Mouse (Mus musculus) midbrain, embryonic 16.5 days (tissue): ENCODE results near the gene Gm21985. TPM values are rescaled to one million over a fixed set of nuclear protein-coding genes. Genes with fewer than 3 reads are reported as not detected.

Experiments used
- ATAC-seq: fragments of 200-750 bp; cut with Nextera tagmentation; 2 replicates; pipeline ENCODE4 v1.8.0; 2017; ENCODE audit warnings: moderate TSS enrichment
- H3K27ac ChIP-seq: fragments of 300-500 bp; sonication (generic); 2 replicates; pipeline ENCODE4 v1.5.1; 2014; ENCODE audit warnings: mild to moderate bottlenecking, low read length, mixed read lengths
- H3K27me3 ChIP-seq: fragments of 300-500 bp; sonication (generic); 2 replicates; pipeline ENCODE4 v1.6.1; 2014; ENCODE audit warnings: low read depth, low read length, mixed read lengths; ENCODE audit not compliant: control insufficient read depth, insufficient read depth
- H3K36me3 ChIP-seq: fragments of 300-500 bp; sonication (generic); 2 replicates; pipeline ENCODE4 v1.6.1; 2014; ENCODE audit warnings: mild to moderate bottlenecking, low read length, moderate library complexity, mixed read lengths; ENCODE audit not compliant: control insufficient read depth, insufficient read depth
- H3K4me1 ChIP-seq: fragments of 300-500 bp; sonication (generic); 2 replicates; pipeline ENCODE4 v1.6.1; 2014; ENCODE audit warnings: mild to moderate bottlenecking, low read length, mixed read lengths; ENCODE audit not compliant: control insufficient read depth, insufficient read depth
- H3K4me2 ChIP-seq: fragments of 300-500 bp; sonication (generic); 2 replicates; pipeline ENCODE4 v1.6.1; 2014; ENCODE audit warnings: mild to moderate bottlenecking, low read length, mixed read lengths
- H3K4me3 ChIP-seq: fragments of 300-500 bp; sonication (generic); 2 replicates; pipeline ENCODE4 v1.5.1; 2014; ENCODE audit warnings: low read depth, mild to moderate bottlenecking, low read length, moderate library complexity, mixed read lengths
- H3K9ac ChIP-seq: fragments of 300-500 bp; sonication (generic); 2 replicates; pipeline ENCODE4 v1.6.1; 2014; ENCODE audit warnings: low read depth, low read length, mixed read lengths
- H3K9me3 ChIP-seq: fragments of 300-500 bp; sonication (generic); replicated peaks from 2 replicates; pipeline ENCODE4 v1.6.1; 2014; ENCODE audit warnings: mild to moderate bottlenecking, low read length, mixed read lengths; ENCODE audit not compliant: control insufficient read depth, poor library complexity, severe bottlenecking
- WGBS: fragments of 180-500 bp; shearing (Covaris S2); extraction: QIAGEN DNeasy Blood & Tissue Kit; methylation state at CpG from one replicate; pipeline ENCODE4 v1.1.7; 2014; 5-methylcytosine and 5-hydroxymethylcytosine counted together
- polyA plus RNA-seq: library from polyadenylated mRNA; unstranded; fragments of >200 nt; fragmentation: Nextera tagmentation; extraction: Ambion mirVana; gene quantifications from 2 replicates; pipeline ENCODE4 v1.2.1, GENCODE M21; 2015

Gm21985 gene
- polyA plus RNA-seq, 1 experiment from 2014 or later = 0.08 TPM

DNA sequence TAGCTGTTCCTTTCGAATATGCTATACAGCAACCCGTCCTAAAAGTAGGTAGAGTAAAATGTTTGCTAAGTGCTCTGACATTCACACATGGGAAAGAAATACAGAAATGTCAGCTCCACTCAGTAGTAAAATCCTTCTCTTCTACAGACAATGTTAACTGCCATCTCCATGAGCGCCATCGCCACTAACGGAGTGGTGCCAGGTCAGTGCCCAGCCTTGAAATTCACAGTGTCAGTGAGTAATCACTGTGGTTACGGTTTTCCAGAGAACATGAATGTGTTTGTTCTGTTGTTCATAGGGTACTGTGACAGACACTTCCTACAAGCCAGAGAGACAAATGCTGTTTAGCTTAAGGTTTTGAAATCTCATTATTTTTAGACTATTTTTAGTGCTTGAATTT lies 71.1 kb downstream of the Gm21985 start:
- H3K4me3 ChIP-seq = no peak overlapping the region
- WGBS = 93% methylated on average over 6 of the region's 6 CpGs
- no peaks in the 10 kb centered on the region for H3K4me1 ChIP-seq
- no peak overlapping the region for H3K27ac ChIP-seq
- H3K9me3 ChIP-seq = no peaks in the 10 kb centered on the region
- no peak for ATAC-seq
- no peak overlapping the region for H3K4me2 ChIP-seq
- H3K9ac ChIP-seq = no peak overlapping the region
- H3K27me3 ChIP-seq = no peaks in the 10 kb centered on the region
- peaks cover 28% of the 10 kb centered on the region for H3K36me3 ChIP-seq

DNA sequence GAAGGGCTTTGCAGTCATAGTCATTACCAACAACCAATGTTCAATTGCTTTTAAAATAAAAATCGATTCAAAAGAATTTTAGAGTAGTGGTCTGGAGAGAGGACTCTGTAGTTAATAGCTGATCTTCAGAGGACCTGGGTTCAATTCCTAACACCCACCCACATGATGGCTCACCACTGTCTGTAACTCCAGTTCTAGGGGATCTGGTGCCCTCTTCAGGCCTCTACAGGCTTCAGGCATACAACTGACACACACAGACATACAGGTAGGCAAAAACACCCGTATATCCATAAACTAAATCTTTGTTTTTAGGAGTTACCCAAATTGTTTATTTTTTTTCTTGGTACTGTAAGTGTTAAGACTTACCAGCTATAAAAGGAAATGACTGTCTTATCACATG lies 73.6 kb downstream of the Gm21985 start:
- Histone ChIP-seq H3K36me3 (peaks cover 34% of the 10 kb centered on the region), H3K27me3 (no peaks in the 10 kb centered on the region), H3K27ac (no peak overlapping the region), H3K4me2 (no peak overlapping the region), H3K4me1 (no peaks in the 10 kb centered on the region), H3K9me3 (no peaks in the 10 kb centered on the region), H3K4me3 (no peak overlapping the region), H3K9ac (no peak overlapping the region)
- ATAC-seq = no peak
- WGBS = 85% methylated on average over 2 of the region's 2 CpGs

DNA sequence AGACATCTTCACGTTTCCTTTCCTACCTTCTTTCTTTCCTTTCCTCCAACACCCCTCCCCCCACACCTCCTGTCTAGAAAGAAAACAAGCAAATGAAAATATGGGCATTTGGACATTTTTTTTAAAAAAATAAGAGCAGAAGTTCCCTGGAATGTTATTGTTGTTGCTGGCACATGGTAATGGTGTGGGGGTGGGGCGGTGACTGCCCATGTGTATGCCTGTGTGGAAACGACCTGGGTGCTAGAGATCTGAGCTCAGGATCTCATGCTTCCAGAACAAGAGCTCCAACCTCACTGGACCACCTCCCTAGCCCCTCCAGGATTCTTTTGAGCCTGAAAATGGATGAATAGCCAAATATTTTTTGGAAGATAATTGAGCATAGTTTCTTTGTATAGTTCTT lies 75.0 kb downstream of the Gm21985 start:
- Histone ChIP-seq H3K4me1 (no peaks in the 10 kb centered on the region), H3K9ac (no peak overlapping the region), H3K4me3 (no peak overlapping the region), H3K27me3 (no peaks in the 10 kb centered on the region), H3K4me2 (no peak overlapping the region), H3K36me3 (peaks cover 28% of the 10 kb centered on the region), H3K9me3 (no peaks in the 10 kb centered on the region), H3K27ac (no peak overlapping the region)
- WGBS = 76% methylated on average over 3 of the region's 3 CpGs
- ATAC-seq = no peak

DNA sequence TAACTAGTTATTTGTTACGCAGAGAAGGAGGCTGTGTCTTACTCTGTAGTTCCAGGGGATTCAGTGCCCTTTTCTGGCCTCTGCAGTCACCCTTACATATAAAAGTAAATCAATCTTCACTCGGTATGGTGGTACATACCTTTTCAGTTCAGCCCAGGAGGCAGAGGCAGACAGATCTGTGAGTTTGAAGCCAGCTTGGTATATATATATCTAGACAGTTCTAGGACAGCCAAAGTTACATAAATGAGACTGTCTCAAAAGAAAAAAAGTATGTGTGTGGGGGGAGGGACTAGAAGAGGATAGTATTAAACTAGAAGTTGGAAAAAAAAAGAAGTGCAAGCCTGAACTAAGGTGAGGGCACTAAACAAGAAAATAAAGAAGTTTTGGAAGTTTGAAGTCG lies 82.1 kb downstream of the Gm21985 start:
- H3K36me3 ChIP-seq = peaks cover 20% of the 10 kb centered on the region
- no peak overlapping the region for H3K27ac ChIP-seq
- no peaks in the 10 kb centered on the region for H3K9me3 ChIP-seq
- no peak overlapping the region for H3K9ac ChIP-seq
- H3K4me1 ChIP-seq = no peaks in the 10 kb centered on the region
- no peak for ATAC-seq
- no peak overlapping the region for H3K4me3 ChIP-seq
- no peak overlapping the region for H3K4me2 ChIP-seq
- H3K27me3 ChIP-seq = no peaks in the 10 kb centered on the region
- 94% methylated on average over 3 of the region's 3 CpGs for WGBS

DNA sequence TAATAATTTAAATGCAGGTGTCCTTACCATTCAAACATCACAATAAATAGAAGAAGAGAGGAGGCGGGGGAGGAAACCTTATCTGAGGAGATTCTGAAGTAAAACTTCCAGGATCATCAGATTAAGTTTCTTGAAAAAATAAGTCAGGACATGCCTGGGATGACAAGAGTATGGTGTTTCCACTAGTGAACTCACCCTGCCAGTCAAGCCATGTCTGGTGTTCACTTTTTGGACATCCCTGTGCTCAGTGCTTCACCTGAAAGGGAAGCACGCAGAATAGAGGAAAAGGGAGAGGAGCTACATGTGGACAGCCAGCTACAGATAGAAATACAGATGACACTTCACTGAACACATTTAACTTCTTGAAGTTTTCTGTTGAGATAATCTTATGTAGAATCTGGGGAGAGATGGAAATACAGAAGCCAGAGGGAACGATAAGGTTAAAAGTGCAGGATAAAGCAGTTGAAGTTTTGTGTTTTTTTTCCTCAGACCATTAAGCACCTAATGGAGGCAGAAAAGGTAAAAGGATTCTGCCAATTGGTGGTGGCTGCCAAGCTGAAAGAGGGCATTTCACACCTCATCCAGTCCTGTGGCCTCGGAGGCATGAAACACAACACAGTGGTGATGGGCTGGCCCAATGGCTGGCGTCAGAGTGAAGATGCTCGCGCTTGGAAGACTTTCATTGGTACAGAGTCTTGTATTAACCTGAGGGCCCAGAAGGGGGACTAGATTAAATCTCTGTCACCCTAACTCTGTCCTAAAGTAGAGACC lies 87.8 kb downstream of the Gm21985 start:
- Histone ChIP-seq H3K9ac (no peak overlapping the region), H3K27ac (no peak overlapping the region), H3K4me1 (no peaks in the 10 kb centered on the region), H3K36me3 (peaks cover 39% of the 10 kb centered on the region), H3K9me3 (no peaks in the 10 kb centered on the region), H3K27me3 (no peaks in the 10 kb centered on the region), H3K4me2 (no peak overlapping the region), H3K4me3 (no peak overlapping the region)
- WGBS = 91% methylated on average over 7 of the region's 7 CpGs
- no peak for ATAC-seq

DNA sequence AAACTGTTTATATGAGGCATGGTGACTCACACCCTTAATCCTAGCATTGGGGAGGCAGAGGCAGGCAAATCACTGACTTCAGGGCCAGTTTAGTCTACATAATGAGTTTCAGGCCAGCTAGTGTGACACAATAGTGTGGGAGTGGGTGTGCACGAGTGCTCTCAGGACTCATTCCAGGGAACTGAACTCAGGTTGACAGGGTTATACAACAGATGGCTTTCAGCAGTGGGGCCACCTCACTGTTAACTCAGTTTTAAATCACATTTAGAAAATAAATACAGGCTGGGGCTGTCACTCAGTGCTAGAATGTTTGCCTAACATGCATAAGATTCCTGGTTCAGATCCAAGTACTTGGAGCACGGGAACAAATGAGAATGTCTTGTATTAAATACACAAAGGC lies 93.5 kb downstream of the Gm21985 start:
- no peak overlapping the region for H3K27ac ChIP-seq
- 83% methylated on average over 2 of the region's 2 CpGs for WGBS
- no peak overlapping the region for H3K4me3 ChIP-seq
- peaks cover 43% of the 10 kb centered on the region for H3K36me3 ChIP-seq
- no peaks in the 10 kb centered on the region for H3K27me3 ChIP-seq
- no peaks in the 10 kb centered on the region for H3K9me3 ChIP-seq
- no peak overlapping the region for H3K9ac ChIP-seq
- ATAC-seq = no peak
- H3K4me1 ChIP-seq = no peaks in the 10 kb centered on the region
- no peak overlapping the region for H3K4me2 ChIP-seq

DNA sequence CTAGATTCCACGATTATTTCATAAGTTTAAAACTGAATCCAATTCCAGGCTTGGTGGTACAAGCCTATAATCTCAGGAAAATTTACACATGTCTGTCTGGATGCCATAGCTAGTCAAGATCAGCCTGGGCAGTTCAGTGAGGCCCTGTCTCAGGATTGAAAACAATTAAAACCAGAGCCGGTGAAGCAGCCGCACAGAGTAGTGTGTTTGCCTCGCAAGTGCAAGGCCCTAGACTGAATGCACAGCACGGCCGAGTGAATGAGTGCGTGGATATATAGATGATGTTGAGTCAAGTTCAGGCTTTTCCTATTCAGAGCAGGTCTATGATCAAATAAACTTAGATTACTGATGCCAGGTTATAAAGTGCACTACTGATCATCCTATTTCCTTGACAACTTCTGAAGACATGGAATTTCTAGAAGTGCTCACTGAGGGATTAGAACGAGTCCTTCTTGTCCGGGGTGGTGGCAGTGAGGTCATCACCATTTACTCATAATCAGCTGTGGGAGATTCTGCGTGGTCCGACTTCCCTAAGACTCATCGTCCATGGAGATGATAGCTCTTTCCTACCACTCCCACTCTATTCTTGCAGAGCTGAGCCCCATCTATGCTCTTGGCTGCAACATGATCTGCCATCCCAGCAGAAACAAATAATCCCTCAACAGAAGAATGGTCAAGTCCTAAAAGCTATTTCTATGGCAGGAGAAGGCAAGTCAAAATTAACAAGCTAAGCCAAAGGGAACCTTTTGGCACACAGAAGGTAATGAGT lies 94.1 kb downstream of the Gm21985 start:
- H3K9me3 ChIP-seq = no peaks in the 10 kb centered on the region
- no peak overlapping the region for H3K4me3 ChIP-seq
- ATAC-seq = no peak
- H3K4me2 ChIP-seq = no peak overlapping the region
- H3K36me3 ChIP-seq = peaks cover 41% of the 10 kb centered on the region
- no peaks in the 10 kb centered on the region for H3K4me1 ChIP-seq
- H3K27me3 ChIP-seq = no peaks in the 10 kb centered on the region
- H3K9ac ChIP-seq = no peak overlapping the region
- no peak overlapping the region for H3K27ac ChIP-seq
- 92% methylated on average over 12 of the region's 12 CpGs for WGBS

DNA sequence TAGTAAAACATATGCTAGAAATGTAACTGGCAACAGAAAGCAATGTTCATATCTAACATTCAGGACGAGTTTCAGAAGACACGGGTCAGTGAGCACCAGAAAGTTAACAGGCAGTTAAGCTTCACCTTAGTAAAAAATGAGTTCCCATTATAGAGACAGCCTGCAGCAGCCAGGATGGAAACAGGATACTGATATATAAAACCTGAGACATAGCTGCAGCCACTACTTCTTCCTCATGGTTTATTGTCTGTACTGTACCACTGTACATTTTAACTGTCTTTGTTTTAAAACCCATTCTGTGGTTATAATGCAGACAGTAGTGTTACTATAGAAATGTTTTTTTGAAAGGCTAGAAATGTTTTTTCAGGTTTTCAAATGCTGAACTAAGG lies 94.7 kb downstream of the Gm21985 start:
- 90% methylated on average over 2 of the region's 2 CpGs for WGBS
- no peak overlapping the region for H3K27ac ChIP-seq
- no peak overlapping the region for H3K9ac ChIP-seq
- peaks cover 41% of the 10 kb centered on the region for H3K36me3 ChIP-seq
- H3K27me3 ChIP-seq = no peaks in the 10 kb centered on the region
- H3K4me1 ChIP-seq = no peaks in the 10 kb centered on the region
- no peak overlapping the region for H3K4me2 ChIP-seq
- no peaks in the 10 kb centered on the region for H3K9me3 ChIP-seq
- H3K4me3 ChIP-seq = no peak overlapping the region
- ATAC-seq = no peak

DNA sequence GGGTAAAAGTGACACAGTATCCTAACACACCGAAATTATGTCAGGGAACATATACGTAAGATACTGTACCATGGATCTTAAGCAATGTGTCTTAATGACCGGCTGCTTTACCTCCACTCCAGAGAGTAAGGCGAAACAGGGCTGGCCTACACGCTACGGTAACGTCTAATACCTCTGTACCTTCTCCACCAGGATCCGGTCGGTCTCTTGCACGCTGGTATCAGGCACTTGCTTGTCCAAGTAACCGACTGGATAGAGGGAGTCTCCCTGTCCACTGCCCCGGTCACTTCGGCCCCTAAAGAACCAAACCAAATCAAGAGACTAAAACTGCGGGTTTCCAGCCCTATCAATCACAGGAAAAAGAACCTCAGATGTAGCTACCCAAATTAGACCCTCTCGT lies 101.1 kb downstream of the Gm21985 start:
- Histone ChIP-seq H3K4me2 (peak overlapping the region; percentile 90), H3K36me3 (peaks cover 8% of the 10 kb centered on the region), H3K4me3 (peak overlapping the region; percentile 94), H3K27ac (peak overlapping the region; percentile 93; the same call in 1 of the 2 replicates), H3K4me1 (peaks cover 13% of the 10 kb centered on the region), H3K9ac (peak overlapping the region; percentile 79), H3K27me3 (no peaks in the 10 kb centered on the region), H3K9me3 (no peaks in the 10 kb centered on the region)
- 0 out of 2 replicates have a peak, but pooled peaks have one; percentile 34 for ATAC-seq
- WGBS = 20% methylated on average over 15 of the region's 15 CpGs
